Comparison of ENCODE assay signal across 28 mouse cellular contexts in the genomic region with DNA sequence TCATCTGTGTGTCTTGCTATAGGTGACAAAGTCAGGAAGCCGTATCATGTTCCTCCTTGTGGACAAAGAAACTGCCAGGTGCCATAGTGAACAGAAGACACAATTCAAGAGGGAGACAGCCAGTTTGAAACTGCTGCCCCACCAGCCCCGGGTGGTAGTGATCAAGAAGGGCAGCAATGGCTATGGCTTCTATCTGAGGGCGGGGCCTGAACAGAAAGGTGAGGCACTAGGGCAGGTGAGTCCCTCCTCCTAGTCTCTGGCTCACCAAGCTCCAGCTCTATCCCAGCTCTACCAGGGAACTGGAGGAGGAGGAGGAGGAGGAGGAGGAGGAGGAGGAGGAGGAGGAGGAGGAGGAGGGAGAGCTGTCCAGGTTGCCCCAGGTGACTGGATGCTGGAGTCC. TPM values are rescaled to one million over a fixed set of nuclear protein-coding genes. Genes with fewer than 3 reads are reported as not detected.
DNase-seq lines count a peak whose midpoint lies in the region; ATAC-seq and TF ChIP-seq lines count a peak whose summit lies in the region.
"Had no signal": no experiment of that assay in that cellular context is flagged by ENCODE, and none has a peak within 500 bp of the region (broad histone marks: within the 10 kb centered on the region; RNA-seq: fewer than 3 reads in every experiment).

No protein-coding gene starts in this region.

- H3K4me1 ChIP-seq in intestine, embryonic 16.5 days (ENCODE audit: control insufficient read depth, insufficient read depth, low read length): no peaks in the 10 kb centered on the region
- no peaks in the 10 kb centered on the region for H3K4me1 ChIP-seq in intestine, postnatal 0 days (replicated peaks; ENCODE audit: control insufficient read depth, insufficient read depth, low read length)
- no peaks in the 10 kb centered on the region for H3K4me1 ChIP-seq in kidney, adult 2 months (ENCODE audit: control insufficient read depth, insufficient read depth, low read length)
- H3K4me1 ChIP-seq: embryonic facial prominence, embryonic 10.5 days; embryonic facial prominence, embryonic 12.5 days; forebrain, embryonic 13.5 days had no signal

- no peak for TF ChIP-seq POLR2A in kidney, adult 2 months (IDR thresholded peaks at IDR 0.05; ENCODE audit: low read depth, low read length)

- H3K4me2 ChIP-seq in intestine, embryonic 16.5 days (ENCODE audit: low read depth, low read length): no peak overlapping the region
- H3K4me2 ChIP-seq in intestine, postnatal 0 days (replicated peaks; ENCODE audit: low read depth): no peak overlapping the region
- H3K4me2 ChIP-seq: embryonic facial prominence, embryonic 12.5 days; forebrain, embryonic 13.5 days had no signal

- 75% methylated on average over 3 of the region's 3 CpGs for WGBS in intestine, embryonic 16.5 days
- 57% methylated on average over 3 of the region's 3 CpGs for WGBS in intestine, postnatal 0 days
- WGBS in kidney, adult 2 months: 76% methylated on average over 3 of the region's 3 CpGs

- H3K9me3 ChIP-seq in intestine, embryonic 16.5 days (ENCODE audit: control insufficient read depth, low read length): no peaks in the 10 kb centered on the region
- H3K9me3 ChIP-seq in intestine, postnatal 0 days (ENCODE audit: control insufficient read depth): no peaks in the 10 kb centered on the region
- H3K9me3 ChIP-seq: embryonic facial prominence, embryonic 10.5 days; embryonic facial prominence, embryonic 12.5 days; forebrain, embryonic 13.5 days; G1E had no signal

- no peak overlapping the region for H3K4me3 ChIP-seq in intestine, embryonic 16.5 days (ENCODE audit: low read length)
- no peak overlapping the region for H3K4me3 ChIP-seq in intestine, postnatal 0 days (ENCODE audit: low read depth, low read length)
- H3K4me3 ChIP-seq in kidney, adult 2 months (ENCODE audit: insufficient read depth, low read depth, low read length): no peak overlapping the region
- H3K4me3 ChIP-seq: embryonic facial prominence, embryonic 10.5 days; embryonic facial prominence, embryonic 12.5 days; forebrain, embryonic 13.5 days had no signal

- peak; percentile 1 for DNase-seq in gastrocnemius, postnatal 10 days
- no peak for DNase-seq in gastrocnemius, postnatal 25 days
- peak; percentile 1 to 34 for DNase-seq in kidney, postnatal 25 days
- no peak for DNase-seq in kidney, adult 2 months
- peak; percentile 15 for DNase-seq in urinary bladder, adult 2 months (ENCODE audit: low spot score)
- DNase-seq in urinary bladder, postnatal 10 days (ENCODE audit: low spot score): no peak
- DNase-seq: adrenal gland, adult 8-10 months; adrenal gland, postnatal 14 days; adrenal gland, postnatal 36 days; B cell, adult 2 months; cerebellum, adult 11-12 months; cerebellum, adult 2 months; cerebellum, adult 9-10 months; cerebellum, postnatal 10 days; cerebellum, postnatal 25 days had no signal

- no peaks in the 10 kb centered on the region for H3K27me3 ChIP-seq in intestine, embryonic 16.5 days (replicated peaks; ENCODE audit: control insufficient read depth, insufficient read depth, low read length)
- no peaks in the 10 kb centered on the region for H3K27me3 ChIP-seq in intestine, postnatal 0 days (replicated peaks; ENCODE audit: control insufficient read depth, insufficient read depth, low read length)
- H3K27me3 ChIP-seq in kidney, adult 2 months (replicated peaks; ENCODE audit: control insufficient read depth, insufficient read depth, low read length): no peaks in the 10 kb centered on the region
- H3K27me3 ChIP-seq: CH12.LX; embryonic facial prominence, embryonic 12.5 days; forebrain, embryonic 13.5 days; Patski had no signal

- no peak overlapping the region for H3K27ac ChIP-seq in intestine, embryonic 16.5 days (ENCODE audit: low read length)
- H3K27ac ChIP-seq in intestine, postnatal 0 days (ENCODE audit: low read depth, low read length): no peak overlapping the region
- no peak overlapping the region for H3K27ac ChIP-seq in kidney, adult 2 months (ENCODE audit: insufficient read depth, low read depth, low read length)
- H3K27ac ChIP-seq: embryonic facial prominence, embryonic 10.5 days; embryonic facial prominence, embryonic 12.5 days; forebrain, embryonic 13.5 days had no signal

- TF ChIP-seq CTCF in intestine, postnatal 0 days (IDR thresholded peaks at IDR 0.05; ENCODE audit: low read depth): no peak
- no peak for TF ChIP-seq CTCF in kidney, adult 2 months (conservative IDR thresholded peaks at IDR 0.05; ENCODE audit: insufficient read depth, insufficient read length, low read depth, low read length)

- no peak overlapping the region for H3K9ac ChIP-seq in intestine, embryonic 16.5 days (ENCODE audit: low read depth, low read length)
- H3K9ac ChIP-seq in intestine, postnatal 0 days (ENCODE audit: low read depth, low read length): no peak overlapping the region
- H3K9ac ChIP-seq: embryonic facial prominence, embryonic 12.5 days; forebrain, embryonic 13.5 days had no signal

- no peaks in the 10 kb centered on the region for H3K36me3 ChIP-seq in intestine, embryonic 16.5 days (ENCODE audit: control insufficient read depth, insufficient read depth, low read length)
- H3K36me3 ChIP-seq in intestine, postnatal 0 days (ENCODE audit: control insufficient read depth, insufficient read depth): peaks cover 15% of the 10 kb centered on the region; the same call in 1 of the 2 replicates
- H3K36me3 ChIP-seq in kidney, adult 2 months (ENCODE audit: control insufficient read depth, insufficient read depth, low read length): peaks cover 7% of the 10 kb centered on the region
- H3K36me3 ChIP-seq: embryonic facial prominence, embryonic 12.5 days had no signal

- ATAC-seq in intestine, embryonic 16.5 days: peak; percentile 59; the same call in 1 of the 2 replicates
- no peak for ATAC-seq in intestine, postnatal 0 days
- ATAC-seq: activated CD4-positive, CD25-positive, alpha-beta regulatory T cell, adult 4 months; CD4-positive, CD25-positive, alpha-beta regulatory T cell, adult 4 months; forebrain, embryonic 13.5 days; Patski had no signal

RNA-seq across cellular contexts. Expression of gene Cd160, which starts 26.7 kb away (rescaled TPM):
- not detected for total RNA-seq in gastrocnemius, postnatal 10 days (2021)
- total RNA-seq in gastrocnemius, postnatal 25 days (2021): not detected
- 1.4 and 1.6 TPM in 2 replicates for polyA plus RNA-seq in intestine, embryonic 16.5 days (2015; fragmentation: Nextera tagmentation; extraction: Ambion mirVana)
- polyA plus RNA-seq in intestine, postnatal 0 days (2015; fragmentation: Nextera tagmentation; extraction: Ambion mirVana): 0.66 and 0.84 TPM in 2 replicates
- polyA plus RNA-seq in kidney, adult 2 months (2012; rRNA removed): 0.08 and 0.33 TPM in 2 replicates
- polyA plus RNA-seq in urinary bladder, adult 2 months (2012; rRNA removed): 0.29 and 0.78 TPM in 2 replicates
- total RNA-seq: adrenal gland, postnatal 14 days; CH12.LX had no signal
- polyA plus RNA-seq: cerebellum, adult 2 months; cortical plate, adult 2 months; forebrain, embryonic 11.5 days had no signal

RNA-seq across cellular contexts. Expression of gene Pdzk1, which starts 26.7 kb away (rescaled TPM):
- not detected for total RNA-seq in gastrocnemius, postnatal 10 days (2021)
- total RNA-seq in gastrocnemius, postnatal 25 days (2021): not detected
- polyA plus RNA-seq in intestine, embryonic 16.5 days (2015; fragmentation: Nextera tagmentation; extraction: Ambion mirVana): 45.2 and 67.0 TPM in 2 replicates
- polyA plus RNA-seq in intestine, postnatal 0 days (2015; fragmentation: Nextera tagmentation; extraction: Ambion mirVana): 224 and 258 TPM in 2 replicates
- polyA plus RNA-seq in kidney, adult 2 months (2012; rRNA removed): 343 and 414 TPM in 2 replicates
- 0.04 TPM in 1 of 2 replicates, not detected in the other for polyA plus RNA-seq in urinary bladder, adult 2 months (2012; rRNA removed)
- total RNA-seq: adrenal gland, postnatal 36 days had no signal
- polyA plus RNA-seq: embryonic facial prominence, embryonic 12.5 days; embryonic facial prominence, embryonic 14.5 days; forebrain, embryonic 11.5 days; forebrain, embryonic 13.5 days had no signal

RNA-seq across cellular contexts. Expression of gene Gja5, which starts 48.7 kb away (rescaled TPM):
- 1 to 10 TPM; 2.7 to 4.2 TPM for total RNA-seq in gastrocnemius, postnatal 10 days (2021)
- total RNA-seq in gastrocnemius, postnatal 25 days (2021): 1 to 10 TPM; 2.8 to 6.2 TPM
- polyA plus RNA-seq in intestine, embryonic 16.5 days (2015; fragmentation: Nextera tagmentation; extraction: Ambion mirVana): 12.5 and 13.6 TPM in 2 replicates
- polyA plus RNA-seq in intestine, postnatal 0 days (2015; fragmentation: Nextera tagmentation; extraction: Ambion mirVana): 5.3 and 6.6 TPM in 2 replicates
- 8.2 and 8.7 TPM in 2 replicates for polyA plus RNA-seq in kidney, adult 2 months (2012; rRNA removed)
- 4.4 and 5.5 TPM in 2 replicates for polyA plus RNA-seq in urinary bladder, adult 2 months (2012; rRNA removed)
- total RNA-seq: CH12.LX had no signal
- polyA plus RNA-seq: CD4-positive, CD25-positive, alpha-beta regulatory T cell, adult 4 months had no signal

RNA-seq across cellular contexts. Expression of gene Gpr89, which starts 49.3 kb away (rescaled TPM):
- total RNA-seq in gastrocnemius, postnatal 10 days (2021): 10 to 100 TPM; 19.7 to 19.8 TPM
- 10 to 100 TPM; 13.8 to 20.6 TPM for total RNA-seq in gastrocnemius, postnatal 25 days (2021)
- polyA plus RNA-seq in intestine, embryonic 16.5 days (2015; fragmentation: Nextera tagmentation; extraction: Ambion mirVana): 93.4 and 103 TPM in 2 replicates
- polyA plus RNA-seq in intestine, postnatal 0 days (2015; fragmentation: Nextera tagmentation; extraction: Ambion mirVana): 76.6 and 84.7 TPM in 2 replicates
- polyA plus RNA-seq in kidney, adult 2 months (2012; rRNA removed): 28.9 and 33.6 TPM in 2 replicates
- polyA plus RNA-seq in urinary bladder, adult 2 months (2012; rRNA removed): 10.4 and 11.5 TPM in 2 replicates

Comparison
In these comparisons a context has a peak if more than half of its experiments do, and no peak if none do; other contexts are left out.
1. DNase-seq: peak in gastrocnemius, postnatal 10 days (single experiment), kidney, postnatal 25 days (2 of 2) and urinary bladder, adult 2 months (single experiment); none in gastrocnemius, postnatal 25 days (single experiment), kidney, adult 2 months (single experiment) and urinary bladder, postnatal 10 days (single experiment).
2. RNA of gene Pdzk1, which starts 26.7 kb away (polyA plus RNA-seq): 343 to 414 TPM in kidney, adult 2 months, 224 to 258 TPM in intestine, postnatal 0 days and 45.2 to 67.0 TPM in intestine, embryonic 16.5 days; 0.04 TPM in urinary bladder, adult 2 months; every median in the first group is over 10 times any median in the second.